Mouse (Mus musculus) olfactory bulb, adult 2 months (tissue): ENCODE data around the gene Dscam.

Experiments used
- CTCF ChIP-seq: fragments of 200-500 bp; IDR thresholded peaks from 2 replicates; pipeline ENCODE4 v1.5.1; 2012; ENCODE audit warnings: low read depth, mild to moderate bottlenecking, low read length, moderate library complexity; ENCODE audit not compliant: insufficient read depth
- POLR2A ChIP-seq: fragments of 200-500 bp; IDR thresholded peaks from 2 replicates; pipeline ENCODE4 v1.6.1; 2012; ENCODE audit warnings: mild to moderate bottlenecking, low read depth, low read length, moderate library complexity; ENCODE audit not compliant: insufficient read depth

DNA sequence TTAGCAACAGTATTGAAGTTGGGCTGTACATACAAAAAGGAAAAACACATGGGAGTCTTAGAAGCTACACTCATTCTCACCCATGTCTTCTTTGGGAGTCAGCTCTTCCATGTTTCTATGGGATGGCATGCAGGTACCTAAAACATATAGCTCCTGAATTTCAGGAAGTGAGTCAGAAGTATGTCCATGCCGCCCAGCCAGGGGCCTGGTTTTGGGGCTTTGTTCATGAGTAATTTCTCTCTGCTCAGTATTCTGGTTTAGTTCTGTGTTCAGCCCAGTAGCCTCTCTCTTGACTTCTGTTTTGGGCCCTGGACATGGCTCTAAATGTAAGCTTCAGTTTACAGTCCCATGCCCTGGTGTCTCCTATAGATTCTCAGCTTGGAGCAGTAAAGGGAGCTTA, 242.5 kb downstream of the Dscam start:
- no peak for TF ChIP-seq CTCF
- no peak for TF ChIP-seq POLR2A
